Mouse (Mus musculus) intestine, postnatal 0 days (tissue): ENCODE measurements at regions not wholly inside any gene's neighbourhood (a gene's known extent, or its start where the extent isn't known, plus 50 kb on each side); places are given as distances from the start of the nearest gene placed in this dataset.

Experiments
- ATAC-seq: fragments of 200-750 bp; cut with Nextera tagmentation; 2 replicates; pipeline ENCODE4 v1.8.0; 2017; ENCODE audit warnings: mild to moderate bottlenecking, moderate TSS enrichment, moderate library complexity
- H3K27ac ChIP-seq: fragments of 300-500 bp; sonication (generic); 2 replicates; pipeline ENCODE4 v1.5.1; 2014; ENCODE audit warnings: mild to moderate bottlenecking, low read depth, low read length, moderate library complexity
- H3K27me3 ChIP-seq: fragments of 300-500 bp; sonication (generic); replicated peaks from 2 replicates; pipeline ENCODE4 v1.6.1; 2014; ENCODE audit warnings: low read length, mixed read lengths; ENCODE audit not compliant: control insufficient read depth, insufficient read depth
- H3K36me3 ChIP-seq: fragments of 300-500 bp; sonication (generic); 2 replicates; pipeline ENCODE4 v1.6.1; 2014; ENCODE audit warnings: mild to moderate bottlenecking, moderate library complexity; ENCODE audit not compliant: control insufficient read depth, insufficient read depth
- H3K4me1 ChIP-seq: fragments of 300-500 bp; sonication (generic); replicated peaks from 2 replicates; pipeline ENCODE4 v1.6.1; 2014; ENCODE audit warnings: antibody characterized with exemption, low read length, mixed read lengths; ENCODE audit not compliant: control insufficient read depth, insufficient read depth
- H3K4me2 ChIP-seq: fragments of 300-500 bp; sonication (generic); replicated peaks from 2 replicates; pipeline ENCODE4 v1.6.1; 2014; ENCODE audit warnings: low read depth, mild to moderate bottlenecking, moderate library complexity
- H3K4me3 ChIP-seq: fragments of 300-500 bp; sonication (generic); 2 replicates; pipeline ENCODE4 v1.5.1; 2014; ENCODE audit warnings: low read depth, low read length
- H3K9ac ChIP-seq: fragments of 300-500 bp; sonication (generic); 2 replicates; pipeline ENCODE4 v1.6.1; 2014; ENCODE audit warnings: mild to moderate bottlenecking, low read depth, low read length
- H3K9me3 ChIP-seq: fragments of 300-500 bp; sonication (generic); 2 replicates; pipeline ENCODE4 v1.6.1; 2016; ENCODE audit warnings: mixed run types; ENCODE audit not compliant: control insufficient read depth
- CTCF ChIP-seq: sonication (generic); IDR thresholded peaks from 2 replicates; pipeline ENCODE4 v1.5.1; 2016; ENCODE audit warnings: low read depth, mild to moderate bottlenecking, control low read depth, antibody characterized with exemption, moderate library complexity
- WGBS: fragments of 180-500 bp; shearing (Covaris S2); extraction: QIAGEN DNeasy Blood & Tissue Kit; methylation state at CpG from one replicate; pipeline ENCODE4 v1.1.7; 2014; 5-methylcytosine and 5-hydroxymethylcytosine counted together

DNA sequence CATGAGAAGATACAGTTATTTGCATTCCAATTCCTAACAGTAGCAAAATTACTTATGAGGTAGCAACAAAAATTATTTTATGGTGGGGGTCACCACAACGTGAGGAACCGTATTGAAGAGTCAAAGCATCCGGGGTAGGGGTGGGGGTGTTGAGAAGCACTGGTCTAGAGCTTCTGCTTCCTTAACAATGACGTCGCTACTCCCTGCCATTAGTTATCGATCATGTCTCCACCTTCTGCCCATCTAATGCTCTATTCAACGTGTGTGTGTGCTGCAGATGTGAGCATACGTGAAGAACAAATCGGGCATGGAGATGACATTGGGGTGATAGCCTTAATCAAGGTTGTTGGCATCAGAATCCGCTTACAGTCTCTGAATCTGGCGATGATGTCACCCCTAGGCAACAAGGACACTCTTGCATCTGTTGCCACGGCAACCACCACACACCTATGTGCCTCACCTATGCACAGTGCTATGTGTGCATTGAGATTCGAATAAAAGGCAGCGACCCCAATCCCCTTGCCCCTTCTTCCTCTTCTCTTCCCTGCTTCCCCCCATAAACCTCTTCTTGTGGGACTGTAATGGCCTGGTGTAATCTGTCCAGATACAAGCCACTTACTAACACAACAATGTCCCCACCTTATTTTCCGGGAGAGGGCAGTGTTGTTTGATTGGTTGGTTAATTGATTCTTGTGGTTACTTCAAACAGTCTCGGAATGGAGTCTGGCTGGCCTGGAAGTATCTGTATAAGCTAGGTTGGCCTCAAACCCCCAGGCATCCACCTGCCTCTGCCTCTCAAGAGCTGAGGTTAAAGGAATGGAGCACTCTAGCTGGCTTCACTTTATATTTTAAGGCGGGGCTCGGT is 50.8 kb upstream of the Sub1 start:
- Histone ChIP-seq H3K27ac (no peak overlapping the region), H3K27me3 (no peaks in the 10 kb centered on the region), H3K4me1 (no peaks in the 10 kb centered on the region), H3K9ac (no peak overlapping the region), H3K4me3 (no peak overlapping the region), H3K36me3 (no peaks in the 10 kb centered on the region), H3K9me3 (no peaks in the 10 kb centered on the region), H3K4me2 (no peak overlapping the region)
- TF ChIP-seq CTCF, result peak; percentile 19
- WGBS, result 83% methylated on average over 18 of the region's 18 CpGs
- no peak for ATAC-seq
